8 mouse cellular contexts compared by ENCODE assay signal in genomic region chr2:130291434-130291833, GRCm38 (mm10). TPM values are rescaled to one million over a fixed set of nuclear protein-coding genes. Genes with fewer than 3 reads are reported as not detected.
DNase-seq lines count a peak whose midpoint lies in the region; ATAC-seq and TF ChIP-seq lines count a peak whose summit lies in the region.

No protein-coding gene starts in this region.

- intact Hi-C loops in left cerebral cortex, postnatal 4 days (cut with DNase I): loop anchor here (5.0 kb wide), 1 partner anchor 71 kb away; no protein-coding TSS in a partner anchor

- H3K9me3 ChIP-seq in midbrain, postnatal 0 days (ENCODE audit: low read length): no peaks in the 10 kb centered on the region

- no peak overlapping the region for H3K4me3 ChIP-seq in midbrain, postnatal 0 days (ENCODE audit: low read depth, low read length)

- ATAC-seq in common myeloid progenitor, adult 5-6 weeks (replicated peaks; ENCODE audit: low read depth, poor library complexity, severe bottlenecking): peak; percentile 78
- ATAC-seq in granulocyte monocyte progenitor cell, adult 5-6 weeks (replicated peaks; ENCODE audit: poor library complexity, severe bottlenecking): peak; percentile 62
- ATAC-seq in midbrain, postnatal 0 days (ENCODE audit: low FRiP score): peak; percentile 75

- H3K9ac ChIP-seq in midbrain, postnatal 0 days (replicated peaks; ENCODE audit: low read length, poor library complexity, severe bottlenecking): no peak overlapping the region; the same call in 1 of the 2 replicates

- no peak overlapping the region for H3K27ac ChIP-seq in midbrain, postnatal 0 days (ENCODE audit: low read depth, low read length)

- H3K4me2 ChIP-seq in midbrain, postnatal 0 days (ENCODE audit: low read depth, low read length, poor library complexity, severe bottlenecking): peak overlapping the region; percentile 7

- no peaks in the 10 kb centered on the region for H3K36me3 ChIP-seq in midbrain, postnatal 0 days (ENCODE audit: insufficient read depth, low read length)

- H3K4me1 ChIP-seq in midbrain, postnatal 0 days (ENCODE audit: insufficient read depth, low read length): peaks cover 4% of the 10 kb centered on the region; the same call in 1 of the 2 replicates

- peak; percentile 97 for TF ChIP-seq CTCF in midbrain, postnatal 0 days (IDR thresholded peaks at IDR 0.05)

- 17% methylated on average over 8 of the region's 8 CpGs for WGBS in midbrain, postnatal 0 days

- DNase-seq in A20 (ENCODE audit: low read depth, low spot score): peak; percentile 72
- DNase-seq in T-cell, adult 2 months (ENCODE audit: low spot score): peak; percentile 59
- peak; percentile 77 for DNase-seq in kidney, adult 18-20 months
- DNase-seq in left cerebral cortex, postnatal 4 days: peak; percentile 69
- peak; percentile 94 for DNase-seq in midbrain, postnatal 0 days (ENCODE audit: low spot score)
- DNase-seq in testis, postnatal 14 days (ENCODE audit: low spot score): peak; percentile 33

- H3K27me3 ChIP-seq in midbrain, postnatal 0 days (ENCODE audit: insufficient read depth, low read length): no peaks in the 10 kb centered on the region

RNA-seq across cellular contexts. Expression of gene Ebf4, which starts 3.5 kb away (rescaled TPM):
- not detected in 2 replicates for total RNA-seq in common myeloid progenitor, adult 5-6 weeks (2017)
- total RNA-seq in granulocyte monocyte progenitor cell, adult 5-6 weeks (2014; fragmentation: Nextera tagmentation): not detected in 2 replicates
- total RNA-seq in granulocyte monocyte progenitor cell, adult 5-6 weeks (2017): not detected in 2 replicates
- 10 to 100 TPM; 11.7 to 16.5 TPM for total RNA-seq in left cerebral cortex, postnatal 4 days (2021)
- 17.2 and 22.5 TPM in 2 replicates for total RNA-seq in midbrain, postnatal 0 days (2014; rRNA removed)
- 6.3 and 6.7 TPM in 2 replicates for polyA plus RNA-seq in midbrain, postnatal 0 days (2015; fragmentation: Nextera tagmentation; extraction: Ambion mirVana)

RNA-seq across cellular contexts. Expression of gene Idh3b, which starts 7.1 kb away (rescaled TPM):
- total RNA-seq in common myeloid progenitor, adult 5-6 weeks (2017): 110 and 134 TPM in 2 replicates
- total RNA-seq in granulocyte monocyte progenitor cell, adult 5-6 weeks (2014; fragmentation: Nextera tagmentation): 130 and 165 TPM in 2 replicates
- total RNA-seq in granulocyte monocyte progenitor cell, adult 5-6 weeks (2017): 116 and 121 TPM in 2 replicates
- 100 to 1,000 TPM; 143 to 150 TPM for total RNA-seq in left cerebral cortex, postnatal 4 days (2021)
- total RNA-seq in midbrain, postnatal 0 days (2014; rRNA removed): 141 and 149 TPM in 2 replicates
- 176 and 194 TPM in 2 replicates for polyA plus RNA-seq in midbrain, postnatal 0 days (2015; fragmentation: Nextera tagmentation; extraction: Ambion mirVana)

RNA-seq across cellular contexts. Expression of gene Nop56, which starts 17.2 kb away (rescaled TPM):
- total RNA-seq in common myeloid progenitor, adult 5-6 weeks (2017): 557 and 630 TPM in 2 replicates
- total RNA-seq in granulocyte monocyte progenitor cell, adult 5-6 weeks (2014; fragmentation: Nextera tagmentation): 501 and 575 TPM in 2 replicates
- total RNA-seq in granulocyte monocyte progenitor cell, adult 5-6 weeks (2017): 468 and 587 TPM in 2 replicates
- 100 to 1,000 TPM; 187 to 188 TPM for total RNA-seq in left cerebral cortex, postnatal 4 days (2021)
- 104 and 139 TPM in 2 replicates for total RNA-seq in midbrain, postnatal 0 days (2014; rRNA removed)
- polyA plus RNA-seq in midbrain, postnatal 0 days (2015; fragmentation: Nextera tagmentation; extraction: Ambion mirVana): 259 and 302 TPM in 2 replicates

Comparison
In these comparisons a context has a peak if more than half of its experiments do, and no peak if none do; other contexts are left out.
1. DNase-seq: peak in every context shown above with its lines; median percentile 94 in midbrain, postnatal 0 days; 77 in kidney, adult 18-20 months; 72 in A20; 69 in left cerebral cortex, postnatal 4 days; 59 in T-cell, adult 2 months; 33 in testis, postnatal 14 days.
2. RNA of gene Ebf4, which starts 3.5 kb away (total RNA-seq): 17.2 to 22.5 TPM in midbrain, postnatal 0 days and 11.7 to 16.5 TPM in left cerebral cortex, postnatal 4 days; not detected in common myeloid progenitor, adult 5-6 weeks and not detected in granulocyte monocyte progenitor cell, adult 5-6 weeks; every median in the first group is over 10 times any median in the second.
3. Peak in every context shown above with its lines, with median percentiles within 50 percentile points of each other: ATAC-seq.